Mouse (Mus musculus): ENCODE results near the gene Proser1.
A peak's percentile ranks its signal among the peaks of the same experiment; 100 is the strongest.

Gene Proser1

DNA sequence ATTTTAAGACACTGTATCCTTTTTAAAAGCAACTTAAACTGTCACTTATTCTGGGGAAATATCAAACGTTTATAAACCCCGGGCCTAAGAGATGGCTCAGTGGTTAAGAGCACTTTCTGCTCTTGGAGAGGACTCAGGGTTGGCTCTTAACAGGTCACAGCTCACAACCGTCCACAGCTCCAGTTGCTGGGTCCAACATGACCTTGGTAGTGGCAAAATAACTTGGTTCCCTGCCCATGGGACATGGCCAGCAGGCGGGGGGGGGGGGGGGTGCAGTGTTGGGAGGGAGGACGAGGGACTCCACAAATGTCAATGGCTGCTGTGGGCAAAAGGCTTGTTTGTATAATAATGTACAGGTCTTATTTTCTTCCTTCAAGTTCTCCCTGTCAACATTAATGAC is 3.9 kb downstream of the Proser1 start:
- DNase-seq = no peak

DNA sequence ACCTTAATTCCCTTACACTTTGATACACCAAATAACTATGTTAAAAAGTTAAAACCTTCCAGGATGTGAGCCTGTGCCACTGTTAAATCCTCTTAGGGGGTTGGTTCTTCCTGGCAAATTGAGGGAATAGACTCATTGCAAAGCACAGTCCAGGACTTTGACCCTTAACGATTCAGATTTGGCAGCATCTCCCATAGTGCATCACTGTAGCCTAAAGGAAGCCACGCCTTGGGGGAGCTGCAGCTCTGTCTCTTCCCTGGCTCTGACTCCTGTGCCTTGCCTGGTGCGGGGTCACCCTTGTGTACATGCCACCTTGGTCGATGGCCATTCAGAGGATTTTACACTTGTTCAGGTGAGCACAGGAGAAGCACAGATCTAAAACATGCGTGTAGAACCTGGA is 6.2 kb downstream of the Proser1 start:
- DNase-seq = no peak

DNA sequence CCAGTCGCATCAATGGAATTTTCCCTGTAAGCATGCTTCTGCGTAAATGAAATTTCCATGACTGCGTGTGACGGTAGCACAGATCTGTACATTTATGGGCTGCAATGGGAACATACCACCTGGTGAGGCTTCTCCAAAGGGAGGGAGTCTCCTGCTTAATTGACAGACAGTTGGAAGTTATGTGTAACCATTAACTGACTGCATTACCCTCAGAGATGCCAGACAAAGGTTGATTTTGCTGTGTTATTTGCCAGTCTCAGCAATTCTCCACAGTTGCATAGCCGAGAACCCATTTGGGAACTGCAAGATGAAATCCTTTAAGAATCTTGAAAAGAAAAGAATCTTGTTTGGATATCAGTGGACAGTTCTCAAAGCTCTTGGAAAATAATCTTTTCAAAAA is 8.6 kb downstream of the Proser1 start:
- DNase-seq = no peak

DNA sequence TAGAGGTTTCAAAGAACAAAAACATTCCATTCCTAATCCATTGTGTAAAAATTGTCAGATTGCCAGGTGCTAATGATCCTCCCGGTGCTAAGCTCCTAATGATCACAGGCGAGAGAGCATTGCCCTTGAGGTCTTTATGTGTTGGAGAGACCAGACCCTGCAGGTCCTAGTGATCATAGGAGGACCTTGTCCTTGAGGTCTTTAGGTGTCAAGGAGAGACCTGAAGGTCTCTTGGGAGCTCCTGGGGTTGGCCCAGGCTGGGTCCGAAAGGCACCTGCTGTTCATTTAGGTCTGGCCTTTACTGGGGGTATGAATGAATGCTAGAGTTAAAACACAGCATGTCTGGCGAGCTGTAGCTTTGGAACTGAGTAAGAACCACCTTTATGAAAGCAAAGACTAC is 10.7 kb downstream of the Proser1 start:
- no peak for DNase-seq

DNA sequence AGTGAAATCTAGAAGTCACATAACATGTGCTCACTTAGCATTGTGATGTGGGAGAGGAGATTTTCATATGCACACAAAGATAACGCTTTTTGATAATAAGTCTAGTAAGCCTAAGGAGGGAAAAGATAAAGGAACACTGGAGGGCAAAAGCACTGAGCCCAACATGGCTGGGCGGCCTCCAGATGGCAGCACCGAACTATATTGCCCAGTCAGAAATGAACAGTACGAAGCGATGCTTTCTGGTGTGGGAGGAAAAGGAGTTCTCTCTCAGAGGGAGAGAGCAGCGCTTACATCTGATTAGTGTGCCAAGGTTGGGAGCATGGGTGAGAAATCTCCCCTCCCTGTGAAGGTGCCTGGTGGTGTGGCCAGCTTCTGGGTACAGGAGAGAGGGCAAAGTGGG is 12.4 kb downstream of the Proser1 start:
- DNase-seq = peak; percentile 44

DNA sequence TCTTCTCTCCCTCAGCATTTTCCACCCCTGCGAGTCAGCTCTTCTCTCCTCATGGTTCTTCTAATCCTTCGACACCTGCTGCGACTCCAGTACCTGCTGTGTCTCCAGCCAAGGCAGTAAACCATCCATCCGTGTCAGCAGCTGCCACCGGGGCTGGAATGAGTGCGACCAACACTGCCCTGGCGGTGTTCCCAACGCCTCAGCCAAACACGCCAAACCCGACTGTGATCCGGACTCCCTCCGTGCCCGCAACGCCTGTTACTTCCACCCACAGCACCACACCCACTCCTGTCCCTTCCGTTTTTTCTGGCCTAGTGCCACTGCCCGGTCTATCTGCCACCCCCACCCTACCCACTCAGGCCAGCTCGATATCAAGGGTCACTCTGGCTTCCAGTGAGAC is 14.0 kb downstream of the Proser1 start:
- peak; percentile 45 for DNase-seq

DNA sequence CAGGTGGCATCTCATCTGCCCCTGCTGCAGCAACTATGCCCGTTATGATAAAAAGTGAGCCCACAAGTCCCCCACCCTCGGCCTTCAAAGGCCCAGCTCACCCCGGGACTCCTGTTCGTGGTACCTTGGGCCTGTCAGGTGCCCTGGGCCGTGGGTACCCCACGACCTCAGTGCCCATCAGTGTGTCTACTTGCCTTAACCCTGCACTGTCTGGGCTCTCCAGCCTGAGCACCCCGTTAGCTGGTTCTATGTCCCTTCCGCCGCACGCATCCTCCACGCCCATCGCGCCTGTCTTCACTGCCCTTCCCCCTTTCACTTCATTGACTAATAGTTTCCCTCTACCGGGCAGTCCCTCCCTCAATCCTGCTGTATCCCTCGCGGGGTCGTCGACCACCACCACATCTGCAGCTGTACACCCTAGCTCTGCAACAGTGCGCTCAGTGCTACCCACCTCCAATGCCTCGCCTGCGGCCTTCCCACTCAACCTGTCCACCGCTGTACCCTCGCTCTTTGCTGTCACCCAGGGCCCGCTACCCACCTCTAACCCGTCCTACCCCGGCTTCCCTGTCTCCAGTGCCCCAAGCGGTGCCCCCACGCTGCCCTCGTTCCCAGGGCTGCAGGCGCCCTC is 15.1 kb downstream of the Proser1 start:
- DNase-seq = no peak

DNA sequence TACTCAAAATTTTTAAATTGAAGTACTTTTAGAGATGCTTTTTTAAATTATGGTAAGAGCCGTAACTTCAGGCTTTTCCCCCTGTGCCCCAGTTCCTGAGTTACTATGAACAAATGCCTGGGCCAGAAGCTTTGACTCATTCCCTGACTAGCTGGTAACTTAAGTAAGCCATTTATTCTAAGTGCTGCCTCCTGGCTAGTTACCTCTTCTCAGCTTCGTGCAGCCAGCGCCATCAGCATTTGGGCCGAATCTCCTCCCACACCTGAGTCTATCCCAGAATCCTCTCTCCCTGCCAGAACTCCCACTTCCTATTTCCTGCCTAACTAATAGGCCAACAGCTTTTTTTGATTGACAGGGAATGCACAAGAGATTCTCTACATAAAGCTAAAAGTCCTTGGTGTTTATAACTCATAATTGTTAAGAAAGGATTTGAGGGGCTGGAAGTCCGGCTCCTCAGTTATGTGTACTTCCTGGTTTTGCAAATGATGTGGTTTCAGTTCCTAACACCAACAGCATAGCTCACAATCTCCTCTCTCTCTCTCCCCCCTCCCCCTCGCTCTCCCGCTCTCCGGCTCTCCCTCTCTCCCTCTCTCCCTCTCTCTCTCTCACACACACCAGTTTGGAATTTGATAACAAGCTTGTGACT is 20.1 kb downstream of the Proser1 start:
- DNase-seq = no peak

DNA sequence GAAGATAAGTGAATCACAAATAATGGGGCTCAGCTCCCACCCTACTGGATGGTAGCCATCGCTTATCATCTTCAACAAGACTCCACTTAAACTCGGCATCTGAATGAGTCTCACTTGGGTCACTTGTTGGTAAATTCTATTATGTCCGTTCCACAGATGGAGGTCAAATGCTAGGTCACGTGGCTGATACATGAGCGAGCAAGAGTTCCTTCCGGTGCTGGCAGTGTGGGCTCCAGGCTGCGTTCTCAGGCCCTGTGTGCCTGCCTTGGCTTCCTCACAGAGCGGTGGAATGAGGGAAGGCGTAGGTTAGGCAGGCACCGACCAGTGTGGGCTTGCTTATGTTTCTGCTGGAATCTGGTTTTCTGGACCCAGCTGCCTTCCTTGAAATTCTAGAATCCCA is 23.1 kb downstream of the Proser1 start:
- DNase-seq = no peak

DNA sequence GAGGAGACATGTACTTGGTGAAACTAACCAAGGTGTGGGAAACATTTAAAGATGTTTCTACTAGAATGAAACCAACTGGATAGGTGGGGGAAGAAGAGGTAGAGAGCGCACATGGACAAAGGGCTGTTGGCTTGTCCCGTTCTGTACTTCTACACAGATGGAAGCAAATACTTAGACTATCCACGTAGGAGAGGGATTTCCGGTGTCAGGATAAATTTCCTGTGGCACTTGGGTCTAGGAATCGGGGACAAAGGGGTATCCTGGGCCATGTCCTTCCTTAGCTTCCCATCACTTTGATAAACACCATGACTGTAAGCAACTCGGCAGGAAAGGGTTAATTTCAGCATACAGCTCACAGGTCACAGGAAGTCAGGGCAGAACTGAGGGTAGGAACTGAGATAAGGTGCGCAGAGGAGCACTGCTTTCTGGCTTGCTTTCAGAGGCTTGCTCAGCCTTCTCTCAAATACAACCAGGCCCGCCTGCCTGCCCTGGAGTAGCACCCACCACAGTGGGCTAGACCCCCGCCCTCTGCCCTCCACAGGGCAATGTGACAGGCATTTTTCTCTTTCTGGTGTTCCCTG is 23.6 kb downstream of the Proser1 start:
- no peak for DNase-seq

DNA sequence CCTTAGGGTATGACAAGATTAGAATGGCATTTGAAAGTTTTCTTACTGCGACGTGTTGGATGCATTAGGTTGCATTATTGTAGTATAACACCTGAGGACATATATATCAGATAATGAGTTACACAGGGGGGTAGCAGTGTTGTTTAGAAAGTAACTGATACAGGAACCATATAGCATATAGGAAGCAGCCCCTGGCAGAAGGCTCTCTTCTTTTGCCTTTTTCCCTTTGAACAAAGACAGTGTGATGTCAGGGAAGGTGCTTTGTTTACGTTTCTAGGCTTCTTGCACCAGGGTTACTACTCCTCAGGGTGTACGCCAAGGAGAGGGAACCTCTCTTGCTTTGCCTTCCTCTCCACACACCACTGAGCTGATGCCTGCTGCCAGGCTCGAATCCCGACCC is 24.9 kb downstream of the Proser1 start, which contains the start of gene Stoml3:
Gene Stoml3 (plus strand): TSS at position 301 of the 400 bp plus-strand sequence.
- DNase-seq = no peak

DNA sequence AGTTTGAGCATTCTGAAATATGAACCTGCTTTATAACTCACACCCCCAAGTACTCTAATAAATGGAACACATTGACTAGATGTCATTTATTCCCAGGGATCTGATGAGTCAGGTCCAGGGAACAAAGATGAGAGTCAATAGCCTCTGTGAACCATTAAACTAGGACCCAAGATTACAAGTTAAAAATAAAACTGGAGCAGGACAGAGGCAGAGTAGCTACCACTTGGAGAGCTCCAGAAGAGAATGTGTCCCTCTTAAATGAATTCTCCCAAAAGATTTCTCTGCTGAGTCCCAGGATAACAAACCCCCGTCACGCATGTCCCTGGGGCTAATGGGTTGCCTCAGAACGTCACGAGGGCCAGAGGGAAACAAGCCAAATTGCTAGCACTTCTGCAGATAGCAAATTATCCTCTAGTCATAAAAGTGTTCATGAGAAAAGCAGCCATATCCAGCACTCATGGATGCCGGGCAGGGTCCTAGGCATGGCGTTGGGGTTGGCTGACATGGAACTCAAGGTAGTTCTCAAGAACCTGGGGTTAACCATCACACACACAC is 35.0 kb downstream of the Proser1 start:
- no peak for DNase-seq

DNA sequence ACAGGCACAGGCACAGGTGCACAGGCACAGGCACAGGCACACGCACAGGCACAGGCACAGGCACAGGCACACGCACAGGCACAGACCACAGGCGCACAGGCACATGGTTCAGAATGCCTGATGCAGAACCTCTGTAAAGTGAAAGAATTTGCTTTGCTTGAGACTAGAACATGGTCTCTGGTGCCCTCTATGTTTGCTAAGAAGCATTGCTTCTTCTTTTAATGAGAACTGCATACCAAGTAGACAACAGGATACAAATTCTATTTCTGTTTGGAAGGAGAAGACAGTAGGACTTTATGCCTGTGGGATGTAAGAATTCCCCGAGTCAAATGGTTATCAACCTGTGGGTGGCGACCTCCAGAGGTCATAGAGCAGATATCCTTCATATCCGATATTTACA is 39.0 kb downstream of the Proser1 start:
- no peak for DNase-seq

DNA sequence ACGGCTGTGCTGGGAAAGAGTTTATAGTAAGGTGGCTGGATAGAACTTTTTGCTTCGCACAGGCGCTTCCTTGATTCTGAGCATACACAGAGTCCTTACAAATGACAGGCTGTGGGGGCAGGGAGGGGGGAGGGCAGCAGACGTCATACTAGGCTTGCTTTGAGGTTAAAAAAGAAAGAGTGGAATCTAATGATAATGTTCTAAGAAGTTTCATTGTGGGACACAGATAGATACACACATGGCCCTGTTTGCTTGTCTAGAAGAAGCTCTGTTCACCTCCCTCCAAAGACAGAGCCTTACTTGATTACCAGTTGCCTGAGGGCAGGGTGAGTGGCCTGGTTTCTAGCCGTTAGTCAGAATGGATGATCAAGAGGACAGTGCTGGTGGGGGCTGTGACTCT is 49.6 kb downstream of the Proser1 start:
- DNase-seq = no peak

DNA sequence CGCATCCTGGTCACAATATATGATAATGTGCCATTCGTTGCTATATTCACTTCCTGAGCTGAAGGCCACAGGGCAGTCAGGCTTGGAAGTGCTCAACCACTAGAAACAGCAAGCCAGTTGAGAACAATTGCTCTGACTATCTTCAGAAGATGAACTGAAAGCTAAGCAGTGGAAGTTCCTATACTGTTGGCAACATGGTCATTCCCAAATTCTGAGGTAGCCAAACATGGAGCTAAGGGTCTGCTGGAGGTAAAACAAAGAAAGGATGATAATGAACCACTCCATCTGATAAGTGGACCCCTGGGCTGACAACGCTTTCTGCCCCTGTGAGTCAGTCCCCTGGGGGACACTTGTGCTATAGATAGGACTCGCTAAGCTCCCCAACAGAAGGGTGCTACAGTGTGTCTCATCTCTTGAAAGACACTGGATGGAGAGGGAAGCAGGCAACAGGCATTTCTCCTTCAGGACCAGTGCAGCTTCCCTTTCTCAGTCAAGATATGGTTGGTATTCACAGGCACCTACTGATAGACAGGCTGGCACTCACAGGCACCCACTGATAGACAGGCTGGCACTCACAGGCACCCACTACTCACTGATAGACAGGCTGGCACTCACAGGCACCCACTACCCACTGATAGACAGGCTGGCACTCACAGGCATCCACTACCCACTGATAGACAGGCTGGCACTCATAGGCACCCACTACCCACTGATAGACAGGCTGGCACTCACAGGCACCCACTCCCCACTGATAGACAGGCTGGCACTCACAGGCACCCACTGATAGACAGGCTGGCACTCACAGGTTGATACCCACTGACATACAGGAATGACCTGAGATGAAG is 51.0 kb downstream of the Proser1 start:
- DNase-seq = no peak

DNA sequence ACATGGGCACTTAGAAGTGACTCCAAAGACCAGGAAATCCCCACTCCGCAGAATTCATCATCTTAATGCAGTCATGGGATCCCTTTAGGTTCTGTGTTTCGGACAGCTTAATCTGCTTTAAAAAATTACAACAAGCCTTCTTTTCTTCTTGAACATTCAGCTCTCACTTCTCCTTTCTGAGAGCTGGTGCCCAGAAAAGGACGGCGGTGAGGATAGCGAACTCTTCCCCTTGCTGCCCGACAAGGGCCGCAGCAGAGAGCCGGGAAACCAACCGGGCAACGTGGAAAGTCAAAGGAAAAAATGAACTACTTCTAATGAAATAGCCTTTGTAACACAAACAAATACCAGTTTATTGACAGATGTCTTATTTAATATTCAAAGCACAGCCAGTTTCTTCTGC is 59.3 kb downstream of the Proser1 start:
- DNase-seq = peak; percentile 2

DNA sequence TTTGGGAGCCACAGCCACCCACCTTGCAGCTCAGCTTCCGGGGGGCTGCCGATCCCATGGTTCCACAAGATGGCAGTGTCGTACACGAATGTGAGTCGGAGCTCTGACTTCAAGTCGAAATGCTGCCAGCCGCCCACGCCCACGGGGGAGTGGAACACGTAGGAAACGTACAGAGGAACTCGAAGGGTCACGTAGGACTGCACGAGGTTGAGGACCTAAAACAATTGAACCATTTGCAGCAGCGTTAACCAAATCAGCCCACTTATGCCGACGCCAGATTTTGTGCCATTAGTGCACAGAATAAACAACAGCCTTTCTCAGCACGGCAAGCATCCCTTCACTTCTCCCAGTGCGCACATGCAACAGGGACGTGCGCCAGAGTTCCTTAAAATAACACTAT is 62.3 kb downstream of the Proser1 start:
- DNase-seq = peak; percentile 34

DNA sequence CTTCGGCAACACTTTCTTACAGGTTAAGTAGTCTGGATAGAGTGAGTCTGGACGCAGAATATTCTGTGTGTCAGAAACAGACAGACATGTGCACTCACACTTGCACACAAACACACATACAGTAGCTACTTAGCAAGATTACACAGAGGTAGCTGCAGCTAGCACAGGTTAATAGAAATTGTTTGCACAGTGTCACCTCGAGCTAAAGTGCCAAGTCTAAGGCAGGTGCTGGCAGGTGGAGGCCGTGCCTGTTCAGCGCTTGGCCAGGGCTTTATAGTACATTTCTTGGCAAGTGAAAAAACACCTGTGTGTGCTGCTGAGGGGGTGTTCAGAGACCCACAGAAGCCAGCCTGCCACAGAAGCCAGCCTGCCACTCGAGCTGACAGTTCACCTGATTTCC is 66.8 kb downstream of the Proser1 start:
- no peak for DNase-seq

All from cerebellum, adult 11 months (tissue).